Mouse (Mus musculus): ENCODE results near the gene Map3k7cl. TPM values are rescaled to one million over a fixed set of nuclear protein-coding genes. Genes with fewer than 3 reads are reported as not detected.

The Map3k7cl gene
- total and polyA plus RNA-seq, 3 experiments, result 0.08 TPM; not detected in 2

DNA sequence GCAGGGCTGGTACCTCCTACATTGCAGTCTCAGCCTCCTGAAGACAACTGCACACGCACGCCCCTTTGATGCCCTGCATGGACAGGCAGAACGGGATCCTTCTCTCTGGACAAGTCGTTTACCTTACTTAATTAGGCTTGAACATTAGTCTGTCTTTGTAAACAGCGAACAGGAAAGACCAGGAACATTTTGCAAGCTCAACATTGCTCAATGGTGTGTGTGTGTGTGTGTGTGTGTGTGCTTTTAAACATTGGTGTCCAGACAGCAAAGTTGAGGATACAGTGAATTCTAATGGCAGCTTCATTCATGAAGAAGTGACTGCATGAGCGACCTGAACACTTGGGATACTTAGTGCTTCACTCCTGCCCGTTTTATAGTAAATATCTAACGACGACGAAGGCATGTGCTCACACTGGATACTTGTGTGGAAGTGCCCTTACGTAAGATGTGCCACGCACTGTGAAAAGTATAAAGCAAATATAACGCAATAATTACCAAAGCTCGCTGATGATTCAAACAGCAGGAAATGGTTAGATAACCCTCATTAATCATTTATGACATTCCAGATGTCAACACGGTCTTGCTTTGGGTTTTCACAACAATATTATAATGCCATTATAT lies 59.2 kb downstream of the Map3k7cl start:
- H3K36me3 ChIP-seq (replicated peaks in 1 of 2; ENCODE audit: control insufficient read depth in 1 of 2, insufficient read depth in 1 of 2, low read length in 1 of 2), result no peaks in the 10 kb centered on the region
- no peak overlapping the region for H3K4me2 ChIP-seq (ENCODE audit: insufficient read depth, low read depth, poor library complexity, severe bottlenecking)
- no peak for DNase-seq (ENCODE audit: extremely low read depth)
- no peaks in the 10 kb centered on the region for H3K9me3 ChIP-seq (replicated peaks; ENCODE audit: low read length)
- no peaks in the 10 kb centered on the region for H3K79me2 ChIP-seq (replicated peaks; ENCODE audit: control insufficient read depth, extremely low read depth, insufficient read depth, poor library complexity, severe bottlenecking)
- H3K27me3 ChIP-seq (replicated peaks), result no peaks in the 10 kb centered on the region
- H3K27ac ChIP-seq (ENCODE audit: insufficient read depth, low read depth), result no peak overlapping the region
- peaks cover 4 to 11% of the 10 kb centered on the region in 2 experiments; a peak in 2 of 4 replicates for H3K4me1 ChIP-seq (ENCODE audit: control insufficient read depth in 1 of 2, insufficient read depth in 2 of 2)
- no peak overlapping the region for H3K4me3 ChIP-seq (replicated peaks in 1 of 3; ENCODE audit: low read depth in 2 of 3, low read length in 2 of 3, poor library complexity in 1 of 3)
- in situ Hi-C loops (cut with MboI; ENCODE audit: low pct_ligation_motif_present, low pct_unique_long_range_greater_than_20kb, low sequenced_read_pairs), result no loop called here
- TF ChIP-seq E2F4 (IDR thresholded peaks at IDR 0.05; ENCODE audit: insufficient replicate concordance, low read depth, low read length), result no peak
- no peak for TF ChIP-seq CTCF (conservative IDR thresholded peaks at IDR 0.05 in 1 of 2, IDR thresholded peaks at IDR 0.05 in 1 of 2; ENCODE audit: low read depth in 2 of 2, low read length in 2 of 2)
- no peak for TF ChIP-seq ETS1 (conservative IDR thresholded peaks at IDR 0.05; ENCODE audit: low read depth, low read length)
- no peak for TF ChIP-seq USF2 (conservative IDR thresholded peaks at IDR 0.05; ENCODE audit: low read depth, low read length)
- no peak for TF ChIP-seq PAX5 (IDR thresholded peaks at IDR 0.05; ENCODE audit: low read length)
- TF ChIP-seq MEF2A (IDR thresholded peaks at IDR 0.05; ENCODE audit: borderline replicate concordance, low read depth, low read length), result no peak
- TF ChIP-seq GABPA (IDR thresholded peaks at IDR 0.05; ENCODE audit: insufficient replicate concordance, low read depth, low read length), result no peak
- TF ChIP-seq SMC3 (IDR thresholded peaks at IDR 0.05; ENCODE audit: low read depth, low read length), result no peak
- no peak for TF ChIP-seq ZKSCAN1 (IDR thresholded peaks at IDR 0.05; ENCODE audit: borderline replicate concordance, low read depth, low read length)
- TF ChIP-seq TBP (conservative IDR thresholded peaks at IDR 0.05; ENCODE audit: low read depth, low read length), result no peak
- no peak for TF ChIP-seq HCFC1 (IDR thresholded peaks at IDR 0.05; ENCODE audit: low read depth, low read length)
- TF ChIP-seq MAZ (IDR thresholded peaks at IDR 0.05; ENCODE audit: low read depth, low read length), result no peak
- TF ChIP-seq MYC (IDR thresholded peaks at IDR 0.05; ENCODE audit: low read depth, low read length), result no peak
- TF ChIP-seq CHD1 (IDR thresholded peaks at IDR 0.05; ENCODE audit: low read depth, low read length), result no peak
- TF ChIP-seq RAD21 (IDR thresholded peaks at IDR 0.05; ENCODE audit: low read depth, low read length), result no peak
- TF ChIP-seq JUND (conservative IDR thresholded peaks at IDR 0.05; ENCODE audit: low read depth, low read length), result no peak
- no peak for TF ChIP-seq ZC3H11A (IDR thresholded peaks at IDR 0.05; ENCODE audit: low read depth, low read length)
- TF ChIP-seq SIN3A (IDR thresholded peaks at IDR 0.05; ENCODE audit: low read length), result no peak
- dilution Hi-C loops (cut with MboI; ENCODE audit: extremely low pct_ligation_motif_present, extremely low pct_unique_long_range_greater_than_20kb, low sequenced_read_pairs), result no loop called here
- H3K9ac ChIP-seq (ENCODE audit: insufficient read depth, low read depth), result no peak overlapping the region

DNA sequence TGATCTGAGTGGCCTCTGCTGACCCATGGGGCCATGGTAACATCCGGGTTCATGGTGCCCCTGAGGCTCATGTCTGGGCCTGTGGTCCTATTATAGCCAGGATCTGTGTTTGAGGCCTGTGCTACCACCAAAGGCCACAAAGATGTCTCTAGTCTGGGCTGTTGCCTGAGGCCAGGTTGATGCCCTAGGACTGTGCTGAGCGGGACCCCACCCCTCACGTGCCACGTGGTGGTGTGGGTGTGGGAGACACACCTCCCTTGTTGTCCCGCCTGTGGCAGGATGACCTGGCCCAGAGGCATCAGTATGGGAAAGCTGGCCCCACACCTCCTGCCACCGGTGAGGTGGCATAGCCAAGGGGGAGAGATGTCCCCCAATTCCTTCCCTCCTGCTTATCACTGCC lies 64.2 kb downstream of the Map3k7cl start:
- no peaks in the 10 kb centered on the region for H3K36me3 ChIP-seq (replicated peaks in 1 of 2; ENCODE audit: control insufficient read depth in 1 of 2, insufficient read depth in 1 of 2, low read length in 1 of 2)
- H3K9me3 ChIP-seq (replicated peaks; ENCODE audit: low read length), result no peaks in the 10 kb centered on the region
- in situ Hi-C loops (cut with MboI; ENCODE audit: low pct_ligation_motif_present, low pct_unique_long_range_greater_than_20kb, low sequenced_read_pairs), result no loop called here
- H3K4me2 ChIP-seq (ENCODE audit: insufficient read depth, low read depth, poor library complexity, severe bottlenecking), result no peak overlapping the region
- H3K9ac ChIP-seq (ENCODE audit: insufficient read depth, low read depth), result no peak overlapping the region
- dilution Hi-C loops (cut with MboI; ENCODE audit: extremely low pct_ligation_motif_present, extremely low pct_unique_long_range_greater_than_20kb, low sequenced_read_pairs), result no loop called here
- H3K79me2 ChIP-seq (replicated peaks; ENCODE audit: control insufficient read depth, extremely low read depth, insufficient read depth, poor library complexity, severe bottlenecking), result no peaks in the 10 kb centered on the region
- no peak overlapping the region for H3K27ac ChIP-seq (ENCODE audit: insufficient read depth, low read depth)
- no peak overlapping the region for H3K4me3 ChIP-seq (replicated peaks in 1 of 3; ENCODE audit: low read depth in 2 of 3, low read length in 2 of 3, poor library complexity in 1 of 3)
- DNase-seq (ENCODE audit: extremely low read depth), result no peak
- H3K27me3 ChIP-seq (replicated peaks), result no peaks in the 10 kb centered on the region
- no peak for TF ChIP-seq SIN3A (IDR thresholded peaks at IDR 0.05; ENCODE audit: low read length)
- TF ChIP-seq TCF12 (IDR thresholded peaks at IDR 0.05; ENCODE audit: low read depth, low read length), result no peak
- no peak for TF ChIP-seq E2F4 (IDR thresholded peaks at IDR 0.05; ENCODE audit: insufficient replicate concordance, low read depth, low read length)
- TF ChIP-seq RAD21 (IDR thresholded peaks at IDR 0.05; ENCODE audit: low read depth, low read length), result no peak
- TF ChIP-seq NRF1 (IDR thresholded peaks at IDR 0.05; ENCODE audit: low read depth, low read length), result no peak
- no peak for TF ChIP-seq MAX (IDR thresholded peaks at IDR 0.05; ENCODE audit: low read length)
- no peak for TF ChIP-seq KAT2A (IDR thresholded peaks at IDR 0.05; ENCODE audit: insufficient replicate concordance, low read length)
- TF ChIP-seq ZC3H11A (IDR thresholded peaks at IDR 0.05; ENCODE audit: low read depth, low read length), result no peak
- no peak for TF ChIP-seq RCOR1 (conservative IDR thresholded peaks at IDR 0.05; ENCODE audit: low read depth, low read length)
- TF ChIP-seq POLR2AphosphoS2 (IDR thresholded peaks at IDR 0.05; ENCODE audit: low read depth, low read length), result no peak
- no peak for TF ChIP-seq SMC3 (IDR thresholded peaks at IDR 0.05; ENCODE audit: low read depth, low read length)
- no peak for TF ChIP-seq USF2 (conservative IDR thresholded peaks at IDR 0.05; ENCODE audit: low read depth, low read length)
- TF ChIP-seq MYC (IDR thresholded peaks at IDR 0.05; ENCODE audit: low read depth, low read length), result no peak
- TF ChIP-seq CHD1 (IDR thresholded peaks at IDR 0.05; ENCODE audit: low read depth, low read length), result no peak
- no peak for TF ChIP-seq USF1 (IDR thresholded peaks at IDR 0.05; ENCODE audit: low read depth, low read length)
- TF ChIP-seq ZMIZ1 (IDR thresholded peaks at IDR 0.05; ENCODE audit: low read depth, low read length), result no peak
- TF ChIP-seq JUND (conservative IDR thresholded peaks at IDR 0.05; ENCODE audit: low read depth, low read length), result no peak
- TF ChIP-seq JUN (IDR thresholded peaks at IDR 0.05; ENCODE audit: insufficient read depth, low read depth, low read length), result no peak
- TF ChIP-seq ELF1 (IDR thresholded peaks at IDR 0.05; ENCODE audit: low read depth, low read length), result no peak
- TF ChIP-seq BHLHE40 (IDR thresholded peaks at IDR 0.05; ENCODE audit: low read depth, low read length), result no peak
- no peaks in the 10 kb centered on the region for H3K4me1 ChIP-seq (ENCODE audit: control insufficient read depth in 1 of 2, insufficient read depth in 2 of 2)
